Mouse (Mus musculus) heart, adult 2 months (tissue): Measurements from ENCODE around the gene Agap1. TPM values are rescaled to one million over a fixed set of nuclear protein-coding genes. Genes with fewer than 3 reads are reported as not detected.

ENCODE experiments used
- DNase-seq, 2 experiments: peaks; one replicate each; pipeline ENCODE4 v3.0.0; 2021
- H3K27ac ChIP-seq: fragments of 200-600 bp; 2 replicates; pipeline ENCODE4 v1.8.1; 2022
- H3K27me3 ChIP-seq: fragments of 200-500 bp; 2 replicates; pipeline ENCODE4 v1.6.1; 2012; ENCODE audit warnings: mild to moderate bottlenecking, low read length, inconsistent platforms, mixed read lengths; ENCODE audit not compliant: control insufficient read depth, insufficient read depth
- H3K36me3 ChIP-seq: fragments of 200-500 bp; 2 replicates; pipeline ENCODE4 v1.6.1; 2012; ENCODE audit warnings: low read length, inconsistent platforms; ENCODE audit not compliant: control insufficient read depth, insufficient read depth
- H3K4me1 ChIP-seq: fragments of 200-500 bp; 2 replicates; pipeline ENCODE4 v1.6.1; 2011; ENCODE audit warnings: low read length; ENCODE audit not compliant: control insufficient read depth, insufficient read depth
- H3K4me3 ChIP-seq: fragments of 200-600 bp; 2 replicates; pipeline ENCODE4 v1.8.1; 2022
- H3K79me2 ChIP-seq: fragments of 200-500 bp; replicated peaks from 2 replicates; pipeline ENCODE4 v1.6.1; 2012; ENCODE audit warnings: mild to moderate bottlenecking, inconsistent platforms, low read length, moderate library complexity, mixed read lengths; ENCODE audit not compliant: control insufficient read depth, insufficient read depth
- H3K9ac ChIP-seq: fragments of 200-500 bp; 2 replicates; pipeline ENCODE4 v1.6.1; 2012; ENCODE audit warnings: low read depth, mild to moderate bottlenecking, control low read depth, inconsistent platforms, low read length, mixed read lengths
- CTCF ChIP-seq: fragments of 200-600 bp; IDR thresholded peaks from 2 replicates; pipeline ENCODE4 v1.8.1; 2022; ENCODE audit warnings: antibody characterized with exemption, mild to moderate bottlenecking, moderate library complexity
- EP300 ChIP-seq: fragments of 200-500 bp; IDR thresholded peaks from 2 replicates; pipeline ENCODE4 v1.6.1; 2011; ENCODE audit warnings: low read depth, low read length, control low read depth; ENCODE audit not compliant: insufficient read depth
- POLR2A ChIP-seq: fragments of 200-500 bp; IDR thresholded peaks from 2 replicates; pipeline ENCODE4 v1.6.1; 2011; ENCODE audit warnings: mild to moderate bottlenecking, low read depth, low read length, control low read depth; ENCODE audit not compliant: insufficient read depth
- WGBS: fragments of 180-500 bp; shearing (Covaris S2); methylation state at CpG from one replicate; pipeline ENCODE4 v1.1.7; 2018; 5-methylcytosine and 5-hydroxymethylcytosine counted together
- intact Hi-C: fragments of 180-260 bp; cut with DNase I; formaldehyde crosslinking; loops from one replicate; pipeline ENCODE4 v1.15.1; 2025
- polyA plus RNA-seq: library from polyadenylated mRNA; depleted of rRNA; stranded (reverse); fragments of >200 nt; gene quantifications from 2 replicates; pipeline ENCODE4 v1.2.3, GENCODE M21; 2012
- total RNA-seq, 2 experiments: library from RNA; stranded (reverse); gene quantifications; 2 replicates each; pipeline ENCODE4 v1.2.3; 2021

Gene Agap1
- total and polyA plus RNA-seq, 3 experiments = 11.4 to 62.1 (median 59.0) TPM

- Histone ChIP-seq H3K27ac (no peak overlapping the region), H3K9ac (no peak overlapping the region), H3K4me3 (no peak overlapping the region), H3K27me3 (no peaks in the 10 kb centered on the region), H3K4me1 (no peaks in the 10 kb centered on the region), H3K79me2 (no peaks in the 10 kb centered on the region), H3K36me3 (no peaks in the 10 kb centered on the region)
- no peak for DNase-seq
- intact Hi-C loops = loop anchor here (5.0 kb wide), 1 partner anchor 274 kb away; no protein-coding TSS in a partner anchor
- TF ChIP-seq EP300 (no peak), CTCF (no peak), POLR2A (no peak)
- WGBS = 55% methylated on average over 9 of the region's 9 CpGs
Measured at GRCm38 (mm10) chr1:89668635-89669034, 214.0 kb downstream of the Agap1 start.

GRCm38 (mm10) chr1:89671110-89671787 lies 216.6 kb downstream of the Agap1 start:
- Histone ChIP-seq H3K27ac (no peak overlapping the region), H3K36me3 (no peaks in the 10 kb centered on the region), H3K27me3 (no peaks in the 10 kb centered on the region), H3K9ac (no peak overlapping the region), H3K4me3 (no peak overlapping the region), H3K4me1 (no peaks in the 10 kb centered on the region), H3K79me2 (no peaks in the 10 kb centered on the region)
- 95% methylated on average over 26 of the region's 26 CpGs for WGBS
- DNase-seq = no peak
- intact Hi-C loops = no loop called here
- TF ChIP-seq EP300 = no peak
- no peak for TF ChIP-seq CTCF
- no peak for TF ChIP-seq POLR2A

- DNase-seq = no peak
- H3K27ac ChIP-seq = no peak overlapping the region
- no peak overlapping the region for H3K4me3 ChIP-seq
- no peak overlapping the region for H3K9ac ChIP-seq
- no peaks in the 10 kb centered on the region for H3K36me3 ChIP-seq
- H3K27me3 ChIP-seq = no peaks in the 10 kb centered on the region
- intact Hi-C loops = no loop called here
- WGBS = 90% methylated on average over 6 of the region's 6 CpGs
- TF ChIP-seq CTCF = no peak
- TF ChIP-seq EP300 = no peak
- H3K79me2 ChIP-seq = no peaks in the 10 kb centered on the region
- no peaks in the 10 kb centered on the region for H3K4me1 ChIP-seq
Measured at GRCm38 (mm10) chr1:89673071-89673470, 218.5 kb downstream of the Agap1 start.

DNA sequence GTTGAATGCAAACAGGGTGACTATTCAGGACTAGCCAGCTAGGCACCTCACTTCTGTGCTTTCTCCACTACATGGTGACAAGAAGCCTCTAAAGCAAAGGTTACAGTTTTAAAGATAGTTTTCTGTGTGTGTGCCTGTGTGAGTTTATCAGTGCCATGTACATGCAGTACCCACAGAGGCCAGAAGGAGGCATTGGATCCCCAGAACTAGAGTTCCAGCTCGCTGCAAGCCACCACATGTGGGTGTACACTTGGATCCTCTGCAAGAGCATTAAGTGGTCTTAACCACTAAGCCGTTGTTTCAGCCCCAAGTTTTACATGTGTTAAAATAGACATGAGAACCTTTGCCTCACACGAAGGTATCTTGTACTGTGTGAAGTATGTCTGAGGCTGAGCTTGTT lies 219.1 kb downstream of the Agap1 start:
- H3K36me3 ChIP-seq = no peaks in the 10 kb centered on the region
- intact Hi-C loops = no loop called here

DNA sequence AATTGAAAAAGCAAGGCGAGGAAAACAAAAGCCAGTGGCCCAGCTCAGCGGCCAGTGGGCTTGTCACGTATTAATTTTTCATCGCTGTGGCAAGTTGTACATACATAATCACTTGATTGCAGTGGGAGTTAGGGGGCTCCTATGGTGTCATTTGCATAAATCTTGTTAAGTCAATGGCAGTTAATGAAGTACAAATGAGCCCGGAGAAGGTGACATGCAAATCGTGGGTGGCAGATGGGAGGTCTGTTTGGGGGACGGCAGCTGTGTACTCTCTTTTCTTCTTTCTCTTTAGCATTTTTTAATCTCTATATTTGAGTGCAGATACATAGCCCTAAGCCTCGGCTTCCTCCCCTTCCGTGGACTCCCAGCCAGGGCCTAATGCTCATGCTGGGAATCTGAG lies 220.1 kb downstream of the Agap1 start:
- 94% methylated on average over 9 of the region's 9 CpGs for WGBS
- no peak for DNase-seq

More for the DNA sequence above, 219.1 kb downstream of the Agap1 start:
- H3K4me3 ChIP-seq = no peak overlapping the region
- TF ChIP-seq CTCF (peak; percentile 52), POLR2A (no peak), EP300 (no peak)
- no peak for DNase-seq
- no peaks in the 10 kb centered on the region for H3K79me2 ChIP-seq
- no peak overlapping the region for H3K9ac ChIP-seq
- WGBS = 94% methylated on average over 3 of the region's 3 CpGs
- no peak overlapping the region for H3K27ac ChIP-seq
- no peaks in the 10 kb centered on the region for H3K27me3 ChIP-seq
- H3K4me1 ChIP-seq = no peaks in the 10 kb centered on the region

GRCm38 (mm10) chr1:89676411-89676810 lies 221.8 kb downstream of the Agap1 start:
- no peaks in the 10 kb centered on the region for H3K79me2 ChIP-seq
- DNase-seq = no peak
- H3K9ac ChIP-seq = no peak overlapping the region
- no peak overlapping the region for H3K27ac ChIP-seq
- TF ChIP-seq CTCF (peak; percentile 65), POLR2A (no peak)
- H3K4me3 ChIP-seq = no peak overlapping the region
- H3K4me1 ChIP-seq = no peaks in the 10 kb centered on the region
- H3K36me3 ChIP-seq = no peaks in the 10 kb centered on the region
- WGBS = 83% methylated on average over 4 of the region's 4 CpGs
- intact Hi-C loops = loop anchor here (5.0 kb wide), 1 partner anchor 76 kb away; no protein-coding TSS in a partner anchor
- H3K27me3 ChIP-seq = no peaks in the 10 kb centered on the region

More for the DNA sequence above, 220.1 kb downstream of the Agap1 start:
- Histone ChIP-seq H3K27me3 (no peaks in the 10 kb centered on the region), H3K4me1 (no peaks in the 10 kb centered on the region), H3K4me3 (no peak overlapping the region), H3K36me3 (no peaks in the 10 kb centered on the region), H3K27ac (no peak overlapping the region), H3K9ac (no peak overlapping the region), H3K79me2 (no peaks in the 10 kb centered on the region)
- intact Hi-C loops = loop anchor here (5.0 kb wide), 1 partner anchor 78 kb away; no protein-coding TSS in a partner anchor
- TF ChIP-seq CTCF (no peak), POLR2A (no peak), EP300 (no peak)
